Mouse (Mus musculus) spleen, adult 2 months (tissue): ENCODE data around the gene Rab27a.

Experiments used
- CTCF ChIP-seq: fragments of 200-500 bp; IDR thresholded peaks from 2 replicates; pipeline ENCODE4 v1.5.1; 2011; ENCODE audit warnings: mild to moderate bottlenecking, inconsistent platforms; ENCODE audit not compliant: insufficient read depth, insufficient read length, insufficient replicate concordance; ENCODE audit errors: extremely low read depth
- POLR2A ChIP-seq: fragments of 200-500 bp; IDR thresholded peaks from 2 replicates; pipeline ENCODE4 v1.6.1; 2011; ENCODE audit warnings: low read depth, low read length, inconsistent platforms

DNA sequence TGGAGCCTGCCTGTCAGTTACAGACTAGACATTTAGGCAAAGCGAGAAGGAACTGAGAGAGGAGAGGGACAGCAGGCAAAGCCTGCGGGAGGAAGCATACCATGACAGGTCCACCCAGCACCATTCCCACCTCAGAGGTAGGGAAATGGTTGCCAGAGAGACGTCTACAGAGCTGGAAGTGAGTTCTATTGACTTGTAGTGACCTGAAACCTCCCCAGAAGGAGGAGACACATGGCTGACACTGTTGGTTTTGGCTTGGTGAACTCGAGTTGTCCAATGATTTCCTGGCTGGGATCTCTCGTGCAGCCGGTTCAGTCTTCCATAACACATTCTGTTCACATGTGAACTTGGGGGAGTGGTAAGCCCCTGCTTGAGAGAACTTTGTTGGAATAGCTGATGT is 39.3 kb downstream of the Rab27a start:
- TF ChIP-seq CTCF: no peak
- TF ChIP-seq POLR2A: no peak
